Mouse (Mus musculus): Measurements from ENCODE around the gene Epc2. TPM values are rescaled to one million over a fixed set of nuclear protein-coding genes. Genes with fewer than 3 reads are reported as not detected.

Epc2 gene
- total and polyA plus RNA-seq, 2 experiments from 2014 or later, result 9.2 to 80.4 TPM

- H3K36me3 ChIP-seq (ENCODE audit: insufficient read depth), result no peaks in the 10 kb centered on the region
- no peak overlapping the region for H3K4me3 ChIP-seq (ENCODE audit: low read depth, low read length)
- no peak overlapping the region for H3K4me2 ChIP-seq (ENCODE audit: low read depth)
- no peak for TF ChIP-seq CTCF (IDR thresholded peaks at IDR 0.05; ENCODE audit: low read depth)
- H3K27ac ChIP-seq (ENCODE audit: low read depth, low read length), result no peak overlapping the region
- no peak for ATAC-seq
- 87% methylated on average over 3 of the region's 3 CpGs for WGBS
- H3K9me3 ChIP-seq (ENCODE audit: low read length), result no peaks in the 10 kb centered on the region
- no peak for DNase-seq
- H3K4me1 ChIP-seq (ENCODE audit: insufficient read depth), result peaks cover 15% of the 10 kb centered on the region
- no peaks in the 10 kb centered on the region for H3K27me3 ChIP-seq (ENCODE audit: insufficient read depth, low read length)
- H3K9ac ChIP-seq, result no peak overlapping the region
These were observed 122.0 kb downstream of the Epc2 start for GRCm38 (mm10) chr2:49573282-49573681.

GRCm38 (mm10) chr2:49580585-49580984 is 129.3 kb downstream of the Epc2 start:
- DNase-seq, result no peak
- ATAC-seq, result no peak

GRCm38 (mm10) chr2:49582546-49582945 is 131.3 kb downstream of the Epc2 start:
- ATAC-seq (no peak), DNase-seq (no peak)
- TF ChIP-seq CTCF (IDR thresholded peaks at IDR 0.05; ENCODE audit: low read depth), result no peak
- no peaks in the 10 kb centered on the region for H3K27me3 ChIP-seq (ENCODE audit: insufficient read depth, low read length)
- no peaks in the 10 kb centered on the region for H3K9me3 ChIP-seq (ENCODE audit: low read length)
- H3K36me3 ChIP-seq (ENCODE audit: insufficient read depth), result no peaks in the 10 kb centered on the region
- H3K4me2 ChIP-seq (ENCODE audit: low read depth), result no peak overlapping the region
- 85% methylated on average over 5 of the region's 5 CpGs for WGBS
- H3K9ac ChIP-seq, result no peak overlapping the region
- no peak overlapping the region for H3K4me3 ChIP-seq (ENCODE audit: low read depth, low read length)
- H3K27ac ChIP-seq (ENCODE audit: low read depth, low read length), result no peak overlapping the region
- no peaks in the 10 kb centered on the region for H3K4me1 ChIP-seq (ENCODE audit: insufficient read depth)

More at GRCm38 (mm10) chr2:49580585-49580984, 129.3 kb downstream of the Epc2 start:
- no peaks in the 10 kb centered on the region for H3K9me3 ChIP-seq (ENCODE audit: low read length)
- no peaks in the 10 kb centered on the region for H3K27me3 ChIP-seq (ENCODE audit: insufficient read depth, low read length)
- H3K4me1 ChIP-seq (ENCODE audit: insufficient read depth), result no peaks in the 10 kb centered on the region
- H3K27ac ChIP-seq (ENCODE audit: low read depth, low read length), result no peak overlapping the region
- H3K9ac ChIP-seq, result no peak overlapping the region
- no peak for TF ChIP-seq CTCF (IDR thresholded peaks at IDR 0.05; ENCODE audit: low read depth)
- WGBS, result 82% methylated on average over 3 of the region's 3 CpGs
- no peak overlapping the region for H3K4me3 ChIP-seq (ENCODE audit: low read depth, low read length)
- no peaks in the 10 kb centered on the region for H3K36me3 ChIP-seq (ENCODE audit: insufficient read depth)
- no peak overlapping the region for H3K4me2 ChIP-seq (ENCODE audit: low read depth)

- Histone ChIP-seq H3K9ac (no peak overlapping the region), H3K4me3 (ENCODE audit: low read depth, low read length) (no peak overlapping the region), H3K27me3 (ENCODE audit: insufficient read depth, low read length) (no peaks in the 10 kb centered on the region), H3K36me3 (ENCODE audit: insufficient read depth) (no peaks in the 10 kb centered on the region), H3K4me1 (ENCODE audit: insufficient read depth) (no peaks in the 10 kb centered on the region), H3K4me2 (ENCODE audit: low read depth) (no peak overlapping the region), H3K27ac (ENCODE audit: low read depth, low read length) (no peak overlapping the region), H3K9me3 (ENCODE audit: low read length) (no peaks in the 10 kb centered on the region)
- WGBS, result 98% methylated on average over 2 of the region's 2 CpGs
- ATAC-seq (no peak), DNase-seq (no peak)
- TF ChIP-seq CTCF (IDR thresholded peaks at IDR 0.05; ENCODE audit: low read depth), result no peak
These were observed 132.0 kb downstream of the Epc2 start for GRCm38 (mm10) chr2:49583311-49583710.

- Histone ChIP-seq H3K9ac (no peak overlapping the region), H3K4me1 (ENCODE audit: insufficient read depth) (no peaks in the 10 kb centered on the region), H3K27me3 (ENCODE audit: insufficient read depth, low read length) (no peaks in the 10 kb centered on the region), H3K27ac (ENCODE audit: low read depth, low read length) (no peak overlapping the region), H3K4me2 (ENCODE audit: low read depth) (no peak overlapping the region), H3K36me3 (ENCODE audit: insufficient read depth) (no peaks in the 10 kb centered on the region), H3K4me3 (ENCODE audit: low read depth, low read length) (no peak overlapping the region), H3K9me3 (ENCODE audit: low read length) (no peaks in the 10 kb centered on the region)
- TF ChIP-seq CTCF (IDR thresholded peaks at IDR 0.05; ENCODE audit: low read depth), result no peak
- DNase-seq (no peak), ATAC-seq (no peak)
- WGBS, result 67% methylated on average over 5 of the region's 5 CpGs
These were observed 139.2 kb downstream of the Epc2 start for GRCm38 (mm10) chr2:49590450-49590849.

- Histone ChIP-seq H3K4me2 (ENCODE audit: low read depth) (no peak overlapping the region), H3K27ac (ENCODE audit: low read depth, low read length) (no peak overlapping the region), H3K4me3 (ENCODE audit: low read depth, low read length) (no peak overlapping the region), H3K27me3 (ENCODE audit: insufficient read depth, low read length) (no peaks in the 10 kb centered on the region), H3K36me3 (ENCODE audit: insufficient read depth) (no peaks in the 10 kb centered on the region), H3K9ac (no peak overlapping the region), H3K4me1 (ENCODE audit: insufficient read depth) (no peaks in the 10 kb centered on the region), H3K9me3 (ENCODE audit: low read length) (no peaks in the 10 kb centered on the region)
- DNase-seq, result no peak
- ATAC-seq, result no peak
- no peak for TF ChIP-seq CTCF (IDR thresholded peaks at IDR 0.05; ENCODE audit: low read depth)
These were observed 141.6 kb downstream of the Epc2 start for GRCm38 (mm10) chr2:49592926-49593325.

GRCm38 (mm10) chr2:49594886-49595285 is 143.6 kb downstream of the Epc2 start:
- WGBS, result 82% methylated on average over 7 of the region's 7 CpGs
- no peaks in the 10 kb centered on the region for H3K9me3 ChIP-seq (ENCODE audit: low read length)
- ATAC-seq, result no peak
- H3K4me1 ChIP-seq (ENCODE audit: insufficient read depth), result no peaks in the 10 kb centered on the region
- DNase-seq, result no peak
- no peaks in the 10 kb centered on the region for H3K36me3 ChIP-seq (ENCODE audit: insufficient read depth)
- H3K9ac ChIP-seq, result no peak overlapping the region
- no peak overlapping the region for H3K4me3 ChIP-seq (ENCODE audit: low read depth, low read length)
- H3K27ac ChIP-seq (ENCODE audit: low read depth, low read length), result no peak overlapping the region
- no peak overlapping the region for H3K4me2 ChIP-seq (ENCODE audit: low read depth)
- no peak for TF ChIP-seq CTCF (IDR thresholded peaks at IDR 0.05; ENCODE audit: low read depth)
- no peaks in the 10 kb centered on the region for H3K27me3 ChIP-seq (ENCODE audit: insufficient read depth, low read length)

GRCm38 (mm10) chr2:49596318-49596717 is 145.0 kb downstream of the Epc2 start:
- Histone ChIP-seq H3K4me3 (ENCODE audit: low read depth, low read length) (no peak overlapping the region), H3K9me3 (ENCODE audit: low read length) (no peaks in the 10 kb centered on the region), H3K27me3 (ENCODE audit: insufficient read depth, low read length) (no peaks in the 10 kb centered on the region), H3K4me1 (ENCODE audit: insufficient read depth) (no peaks in the 10 kb centered on the region), H3K4me2 (ENCODE audit: low read depth) (no peak overlapping the region), H3K27ac (ENCODE audit: low read depth, low read length) (no peak overlapping the region), H3K36me3 (ENCODE audit: insufficient read depth) (no peaks in the 10 kb centered on the region), H3K9ac (no peak overlapping the region)
- 47% methylated on average over 3 of the region's 3 CpGs for WGBS
- no peak for TF ChIP-seq CTCF (IDR thresholded peaks at IDR 0.05; ENCODE audit: low read depth)
- no peak for DNase-seq
- ATAC-seq, result no peak
